Mouse (Mus musculus) small intestine, adult 2 months (tissue): Measurements from ENCODE around the gene Ttc33. TPM values are rescaled to one million over a fixed set of nuclear protein-coding genes. Genes with fewer than 3 reads are reported as not detected.

ENCODE experiments used
- H3K27ac ChIP-seq: fragments of 200-500 bp; 2 replicates; pipeline ENCODE4 v1.5.1; 2012; ENCODE audit warnings: low read depth, low read length, control low read depth, inconsistent platforms; ENCODE audit not compliant: insufficient read depth
- H3K27me3 ChIP-seq: fragments of 200-500 bp; 2 replicates; pipeline ENCODE4 v1.6.1; 2012; ENCODE audit warnings: mild to moderate bottlenecking, moderate library complexity, low read length, inconsistent platforms; ENCODE audit not compliant: control insufficient read depth, insufficient read depth
- H3K36me3 ChIP-seq: fragments of 200-500 bp; 2 replicates; pipeline ENCODE4 v1.6.1; 2012; ENCODE audit warnings: mild to moderate bottlenecking, low read length, control low read depth, inconsistent platforms; ENCODE audit not compliant: control insufficient read depth, insufficient read depth
- H3K4me1 ChIP-seq: fragments of 200-500 bp; 2 replicates; pipeline ENCODE4 v1.6.1; 2012; ENCODE audit warnings: low read length, inconsistent platforms, mixed read lengths; ENCODE audit not compliant: control insufficient read depth, insufficient read depth, insufficient read length
- H3K4me3 ChIP-seq: fragments of 200-500 bp; 2 replicates; pipeline ENCODE4 v1.5.1; 2012; ENCODE audit warnings: low read depth, mild to moderate bottlenecking, control low read depth, inconsistent platforms, low read length, moderate library complexity
- CTCF ChIP-seq: fragments of 200-500 bp; IDR thresholded peaks from 2 replicates; pipeline ENCODE4 v1.5.1; 2012; ENCODE audit warnings: low read depth, mild to moderate bottlenecking, control low read depth, inconsistent platforms, low read length, moderate library complexity, mixed read lengths; ENCODE audit not compliant: insufficient replicate concordance, insufficient read length; ENCODE audit errors: extremely low read depth
- POLR2A ChIP-seq: fragments of 200-500 bp; IDR thresholded peaks from 2 replicates; pipeline ENCODE4 v1.6.1; 2012; ENCODE audit warnings: low read depth, mild to moderate bottlenecking, control low read depth, inconsistent platforms, low read length, moderate library complexity
- WGBS: fragments of 180-500 bp; shearing (Covaris S2); methylation state at CpG from one replicate; pipeline ENCODE4 v1.1.7; 2018; 5-methylcytosine and 5-hydroxymethylcytosine counted together
- polyA plus RNA-seq: library from polyadenylated mRNA; depleted of rRNA; stranded (reverse); fragments of >200 nt; gene quantifications from 2 replicates; pipeline ENCODE4 v1.2.3, GENCODE M21; 2012

The Ttc33 gene
- polyA plus RNA-seq, 1 experiment, result 1.4 TPM

GRCm38 (mm10) chr15:5156355-5156754 is 29.0 kb upstream of the Ttc33 start:
- 0 out of 2 replicates have a peak, but pooled peaks cover 1% of the 10 kb centered on the region for H3K36me3 ChIP-seq
- H3K27ac ChIP-seq, result no peak overlapping the region
- H3K27me3 ChIP-seq, result no peaks in the 10 kb centered on the region
- WGBS, result 80% methylated on average over 4 of the region's 4 CpGs
- H3K4me3 ChIP-seq, result no peak overlapping the region
- H3K4me1 ChIP-seq, result peaks cover 4% of the 10 kb centered on the region; the same call in 1 of the 2 replicates
- TF ChIP-seq CTCF (no peak), POLR2A (no peak)

DNA sequence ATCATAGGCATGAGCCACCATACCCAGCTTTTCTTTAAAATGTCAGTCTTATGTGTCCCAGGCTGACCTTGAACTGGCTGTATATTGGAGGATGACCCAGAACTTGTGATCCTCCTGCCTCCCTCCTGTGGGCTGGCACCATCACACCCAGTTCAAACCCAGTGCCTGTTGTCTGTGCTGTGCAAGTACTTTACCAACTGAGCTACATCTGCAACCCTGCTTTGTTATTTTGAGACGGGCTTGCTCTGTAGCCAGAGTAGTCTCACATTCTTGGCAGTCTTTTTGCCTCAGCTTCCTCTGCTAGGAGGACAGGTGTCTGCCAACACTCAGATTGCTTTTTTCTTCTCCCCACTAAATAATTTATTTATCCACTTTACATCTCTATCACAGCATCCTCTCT is 27.9 kb upstream of the Ttc33 start:
- peaks cover 4% of the 10 kb centered on the region; the same call in 1 of the 2 replicates for H3K4me1 ChIP-seq
- TF ChIP-seq POLR2A (no peak), CTCF (no peak)
- H3K4me3 ChIP-seq, result no peak overlapping the region
- H3K27ac ChIP-seq, result no peak overlapping the region
- H3K36me3 ChIP-seq, result peaks cover 3% of the 10 kb centered on the region; the same call in 1 of the 2 replicates
- 64% methylated on average over 1 of the region's 1 CpGs for WGBS
- H3K27me3 ChIP-seq, result no peaks in the 10 kb centered on the region

DNA sequence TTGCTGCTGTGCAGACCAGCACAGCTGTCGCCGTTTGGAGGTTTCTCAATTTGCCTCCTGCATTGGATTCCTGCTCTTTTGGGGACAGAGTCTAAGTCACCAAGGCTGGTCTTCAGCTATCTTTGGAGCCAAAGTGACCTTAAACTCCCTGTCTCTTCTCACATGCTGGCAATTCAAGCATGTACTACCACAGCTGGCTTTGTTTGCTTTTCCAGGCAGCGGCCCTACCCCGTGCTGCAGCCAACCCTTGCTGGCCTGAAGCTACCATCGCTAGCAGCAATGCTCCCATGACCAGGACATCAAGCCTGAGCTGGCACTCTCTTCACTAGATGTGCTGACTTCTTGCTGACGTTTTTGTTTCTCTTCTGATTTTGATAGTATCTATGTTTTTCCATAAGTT is 26.5 kb upstream of the Ttc33 start:
- TF ChIP-seq POLR2A (no peak), CTCF (no peak)
- no peaks in the 10 kb centered on the region for H3K27me3 ChIP-seq
- no peak overlapping the region for H3K4me3 ChIP-seq
- no peak overlapping the region for H3K27ac ChIP-seq
- H3K36me3 ChIP-seq, result peaks cover 9% of the 10 kb centered on the region
- H3K4me1 ChIP-seq, result peaks cover 4% of the 10 kb centered on the region; the same call in 1 of the 2 replicates
- WGBS, result 22% methylated on average over 6 of the region's 6 CpGs

- no peak for TF ChIP-seq POLR2A
- no peak for TF ChIP-seq CTCF
Measured at GRCm38 (mm10) chr15:5165121-5165773, 20.1 kb upstream of the Ttc33 start.

GRCm38 (mm10) chr15:5173217-5173820 is 12.0 kb upstream of the Ttc33 start:
- Histone ChIP-seq H3K36me3 (peaks cover 57% of the 10 kb centered on the region), H3K27ac (no peak overlapping the region), H3K4me1 (no peaks in the 10 kb centered on the region), H3K4me3 (no peak overlapping the region), H3K27me3 (no peaks in the 10 kb centered on the region)
- TF ChIP-seq POLR2A (no peak), CTCF (no peak)
- WGBS, result 91% methylated on average over 12 of the region's 12 CpGs

More at GRCm38 (mm10) chr15:5165121-5165773, 20.1 kb upstream of the Ttc33 start:
- WGBS, result 84% methylated on average over 12 of the region's 12 CpGs
- Histone ChIP-seq H3K4me3 (no peak overlapping the region), H3K27ac (no peak overlapping the region), H3K27me3 (no peaks in the 10 kb centered on the region), H3K4me1 (no peaks in the 10 kb centered on the region), H3K36me3 (peaks cover 39% of the 10 kb centered on the region)

DNA sequence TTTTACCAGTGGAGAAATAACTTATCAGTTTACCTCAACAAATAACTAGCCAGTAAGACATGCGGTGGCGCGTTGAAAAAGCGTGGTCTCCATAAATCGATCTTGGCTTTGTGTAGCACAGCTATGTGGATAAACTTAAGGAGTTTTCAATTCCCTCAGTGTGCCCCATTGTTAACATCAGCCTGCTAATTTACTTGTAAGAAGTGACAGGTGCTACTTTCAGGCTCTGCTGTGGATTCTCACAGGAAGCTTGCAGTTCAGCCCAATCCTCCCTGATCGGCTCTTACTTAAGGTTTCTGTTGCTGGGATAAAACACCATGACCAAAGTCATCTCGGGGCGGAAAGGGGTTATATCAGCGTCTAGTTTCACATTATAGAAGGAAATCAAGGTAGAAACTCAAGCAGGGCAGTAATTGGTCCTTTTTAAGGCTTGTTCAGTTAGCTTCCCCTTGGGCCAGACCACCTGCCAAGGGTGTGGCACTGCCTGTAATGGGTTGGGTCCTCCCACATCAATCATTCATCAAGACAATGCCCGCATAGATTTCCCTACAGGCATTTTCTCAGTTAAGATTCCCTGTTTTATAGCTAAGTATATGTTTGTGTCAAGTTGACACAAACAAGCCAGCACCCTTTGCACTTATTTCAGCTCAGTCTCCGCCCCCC is 526 bp upstream of the Ttc33 start:
- H3K4me3 ChIP-seq, result peak overlapping the region; percentile 95
- H3K27ac ChIP-seq, result peak overlapping the region; percentile 33
- H3K36me3 ChIP-seq, result peaks cover 4% of the 10 kb centered on the region
- H3K4me1 ChIP-seq, result no peaks in the 10 kb centered on the region; the same call in 1 of the 2 replicates
- TF ChIP-seq POLR2A (no peak), CTCF (no peak)
- H3K27me3 ChIP-seq, result no peaks in the 10 kb centered on the region
- 11% methylated on average over 11 of the region's 11 CpGs for WGBS

- 11% methylated on average over 10 of the region's 10 CpGs for WGBS
- H3K4me1 ChIP-seq, result no peaks in the 10 kb centered on the region; the same call in 1 of the 2 replicates
- no peaks in the 10 kb centered on the region for H3K27me3 ChIP-seq
- H3K27ac ChIP-seq, result peak overlapping the region; percentile 91
- TF ChIP-seq POLR2A (no peak), CTCF (no peak)
- peaks cover 5% of the 10 kb centered on the region for H3K36me3 ChIP-seq
- peak overlapping the region; percentile 95 for H3K4me3 ChIP-seq
Measured at GRCm38 (mm10) chr15:5186293-5186675, 959 bp downstream of the Ttc33 start.
